Mouse (Mus musculus) right cerebral cortex, postnatal 10 days (tissue): ENCODE measurements around the gene Abca8a.
"Not testable (repeated sequence)": the region's sequence is repeated elsewhere in the genome, so short reads cannot be mapped to it uniquely, and the experiment has no call there.

Experiments
- DNase-seq, 2 experiments: peaks; one replicate each; pipeline ENCODE4 v3.0.0; 2021; ENCODE audit warnings: low spot score in 2 of 2

Abca8a gene

DNA sequence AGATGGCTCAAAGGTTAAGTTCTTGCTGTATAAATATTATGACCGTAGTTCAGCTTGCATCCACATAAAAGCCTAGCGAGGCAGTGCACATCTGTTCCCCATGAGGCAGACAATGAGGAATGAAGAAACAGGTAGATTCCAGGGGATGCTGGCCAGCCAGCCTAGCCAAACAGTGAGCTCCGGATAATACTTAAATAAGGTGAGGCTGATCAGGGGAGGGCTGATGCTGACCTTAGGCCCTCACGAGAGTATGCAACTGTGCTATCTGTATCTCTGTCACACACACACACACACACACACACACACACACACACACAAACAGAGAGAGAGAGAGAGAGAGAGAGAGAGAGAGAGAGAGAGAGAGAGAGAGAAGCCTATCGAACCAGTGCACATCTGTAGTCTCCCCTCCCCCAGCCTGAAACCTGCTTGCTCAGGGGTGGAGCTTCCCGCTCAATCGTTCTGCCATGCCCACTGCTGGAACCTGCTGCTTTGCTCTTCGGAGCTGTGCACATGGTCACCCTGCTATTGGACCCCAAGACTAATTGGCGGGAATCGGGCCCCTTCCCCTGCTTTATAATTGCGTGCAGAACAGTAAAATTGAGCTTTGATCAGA lies 108.2 kb downstream of the Abca8a start:
- not testable (repeated sequence) for DNase-seq

DNA sequence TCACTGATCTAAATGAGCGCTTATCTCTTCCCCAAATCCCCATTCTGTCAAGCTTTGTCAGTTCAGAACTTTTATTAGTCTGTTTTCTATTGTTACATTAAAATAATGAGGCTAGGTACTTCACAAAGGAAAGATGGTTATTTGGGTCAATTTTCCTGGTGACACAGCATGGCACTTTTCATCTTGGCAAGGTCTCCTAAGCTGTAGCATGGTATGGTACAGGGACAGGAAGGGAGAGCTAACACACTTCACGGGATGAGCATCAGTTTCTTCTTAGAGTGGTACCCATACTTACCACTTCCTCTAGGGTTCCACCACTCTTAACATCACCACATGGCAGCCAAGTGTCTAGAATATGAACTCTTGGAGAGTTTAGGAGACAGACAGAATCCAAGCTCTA lies 113.9 kb downstream of the Abca8a start:
- DNase-seq, result no peak
